Mouse (Mus musculus) forebrain, embryonic 14.5 days (tissue): Measurements from ENCODE around the gene Ppp1ca. TPM values are rescaled to one million over a fixed set of nuclear protein-coding genes. Genes with fewer than 3 reads are reported as not detected.

ENCODE experiments used
- ATAC-seq: fragments of 200-750 bp; cut with Nextera tagmentation; 2 replicates; pipeline ENCODE4 v1.8.0; 2017; ENCODE audit warnings: mild to moderate bottlenecking, moderate library complexity
- DNase-seq: peaks from one replicate; pipeline ENCODE4 v3.0.0-alpha.2; 2015; ENCODE audit warnings: low spot score
- H3K27ac ChIP-seq: fragments of 300-500 bp; sonication (generic); 2 replicates; pipeline ENCODE4 v1.5.1; 2014; ENCODE audit warnings: low read depth, mild to moderate bottlenecking, control low read depth, low read length, moderate library complexity
- H3K27me3 ChIP-seq: fragments of 300-500 bp; sonication (generic); replicated peaks from 2 replicates; pipeline ENCODE4 v1.6.1; 2014; ENCODE audit warnings: low read length, control low read depth, mixed read lengths; ENCODE audit not compliant: control insufficient read depth, insufficient read depth
- H3K36me3 ChIP-seq: fragments of 300-500 bp; sonication (generic); 2 replicates; pipeline ENCODE4 v1.6.1; 2014; ENCODE audit warnings: low read length, control low read depth; ENCODE audit not compliant: control insufficient read depth, insufficient read depth
- H3K4me1 ChIP-seq: fragments of 300-500 bp; sonication (generic); 2 replicates; pipeline ENCODE4 v1.6.1; 2014; ENCODE audit warnings: antibody characterized with exemption, low read length, control low read depth; ENCODE audit not compliant: control insufficient read depth, insufficient read depth
- H3K4me2 ChIP-seq: fragments of 300-500 bp; sonication (generic); 2 replicates; pipeline ENCODE4 v1.6.1; 2014; ENCODE audit warnings: mild to moderate bottlenecking, control low read depth, low read length
- H3K4me3 ChIP-seq: fragments of 300-500 bp; sonication (generic); 2 replicates; pipeline ENCODE4 v1.5.1; 2014; ENCODE audit warnings: low read depth, low read length, control low read depth
- H3K9ac ChIP-seq: fragments of 300-500 bp; sonication (generic); 2 replicates; pipeline ENCODE4 v1.6.1; 2014; ENCODE audit warnings: mild to moderate bottlenecking, low read length, control low read depth, moderate library complexity
- H3K9me3 ChIP-seq: fragments of 300-500 bp; sonication (generic); replicated peaks from 2 replicates; pipeline ENCODE4 v1.6.1; 2016; ENCODE audit warnings: low read length, control low read depth, mixed read lengths; ENCODE audit not compliant: control insufficient read depth
- WGBS: fragments of 180-500 bp; shearing (Covaris S2); extraction: QIAGEN DNeasy Blood & Tissue Kit; methylation state at CpG from one replicate; pipeline ENCODE4 v1.1.7; 2014; 5-methylcytosine and 5-hydroxymethylcytosine counted together
- polyA plus RNA-seq: library from polyadenylated mRNA; unstranded; fragments of >200 nt; fragmentation: Nextera tagmentation; extraction: Ambion mirVana; gene quantifications from 2 replicates; pipeline ENCODE4 v1.2.1, GENCODE M21; 2014

Ppp1ca gene
- polyA plus RNA-seq, 1 experiment from 2014 or later: 689 TPM

GRCm38 (mm10) chr19:4163543-4163887 lies 28.4 kb upstream of the Ppp1ca start:
- peak overlapping the region; percentile 97 for H3K4me2 ChIP-seq
- peaks cover 25% of the 10 kb centered on the region for H3K36me3 ChIP-seq
- WGBS: 31% methylated on average over 4 of the region's 4 CpGs
- no peaks in the 10 kb centered on the region for H3K9me3 ChIP-seq
- H3K4me3 ChIP-seq: peak overlapping the region; percentile 68
- H3K9ac ChIP-seq: peak overlapping the region; percentile 74
- peaks cover 10% of the 10 kb centered on the region for H3K4me1 ChIP-seq
- ATAC-seq (peak; percentile 30; the same call in 1 of the 2 replicates), DNase-seq (no peak)
- peak overlapping the region; percentile 80 for H3K27ac ChIP-seq
- no peaks in the 10 kb centered on the region for H3K27me3 ChIP-seq

DNA sequence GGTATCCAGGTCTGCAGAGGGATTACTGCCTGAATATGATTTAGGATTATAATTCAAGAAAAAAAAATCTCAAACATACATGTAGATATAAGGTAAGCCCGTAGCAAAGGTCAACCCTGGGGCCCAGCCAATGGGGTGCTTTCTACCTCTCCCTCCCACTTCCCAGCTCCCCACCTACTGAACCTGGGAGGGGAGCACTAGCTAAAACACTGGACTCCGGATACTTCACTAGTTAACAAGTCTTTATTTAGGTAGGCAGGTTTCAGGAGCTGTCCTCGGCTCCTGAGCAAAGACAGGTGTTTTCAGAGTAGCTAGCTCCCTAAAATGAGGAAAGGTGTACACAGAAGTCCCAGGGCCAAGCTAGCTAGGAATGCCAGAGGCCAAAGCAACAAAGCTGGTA lies 27.8 kb upstream of the Ppp1ca start:
- H3K27ac ChIP-seq: no peak overlapping the region
- no peak overlapping the region for H3K4me3 ChIP-seq
- H3K9ac ChIP-seq: no peak overlapping the region
- no peak overlapping the region for H3K4me2 ChIP-seq
- H3K4me1 ChIP-seq: peaks cover 10% of the 10 kb centered on the region
- H3K27me3 ChIP-seq: no peaks in the 10 kb centered on the region
- 81% methylated on average over 3 of the region's 3 CpGs for WGBS
- H3K36me3 ChIP-seq: peaks cover 19% of the 10 kb centered on the region
- no peaks in the 10 kb centered on the region for H3K9me3 ChIP-seq
- ATAC-seq (no peak), DNase-seq (no peak)

- peaks cover 14% of the 10 kb centered on the region for H3K36me3 ChIP-seq
- no peak overlapping the region for H3K4me2 ChIP-seq
- 85% methylated on average over 2 of the region's 2 CpGs for WGBS
- H3K27ac ChIP-seq: no peak overlapping the region
- H3K9me3 ChIP-seq: no peaks in the 10 kb centered on the region
- DNase-seq (no peak), ATAC-seq (no peak)
- H3K4me1 ChIP-seq: peaks cover 10% of the 10 kb centered on the region
- no peak overlapping the region for H3K4me3 ChIP-seq
- H3K27me3 ChIP-seq: no peaks in the 10 kb centered on the region
- H3K9ac ChIP-seq: no peak overlapping the region
These were observed 27.1 kb upstream of the Ppp1ca start for GRCm38 (mm10) chr19:4164721-4165120.

DNA sequence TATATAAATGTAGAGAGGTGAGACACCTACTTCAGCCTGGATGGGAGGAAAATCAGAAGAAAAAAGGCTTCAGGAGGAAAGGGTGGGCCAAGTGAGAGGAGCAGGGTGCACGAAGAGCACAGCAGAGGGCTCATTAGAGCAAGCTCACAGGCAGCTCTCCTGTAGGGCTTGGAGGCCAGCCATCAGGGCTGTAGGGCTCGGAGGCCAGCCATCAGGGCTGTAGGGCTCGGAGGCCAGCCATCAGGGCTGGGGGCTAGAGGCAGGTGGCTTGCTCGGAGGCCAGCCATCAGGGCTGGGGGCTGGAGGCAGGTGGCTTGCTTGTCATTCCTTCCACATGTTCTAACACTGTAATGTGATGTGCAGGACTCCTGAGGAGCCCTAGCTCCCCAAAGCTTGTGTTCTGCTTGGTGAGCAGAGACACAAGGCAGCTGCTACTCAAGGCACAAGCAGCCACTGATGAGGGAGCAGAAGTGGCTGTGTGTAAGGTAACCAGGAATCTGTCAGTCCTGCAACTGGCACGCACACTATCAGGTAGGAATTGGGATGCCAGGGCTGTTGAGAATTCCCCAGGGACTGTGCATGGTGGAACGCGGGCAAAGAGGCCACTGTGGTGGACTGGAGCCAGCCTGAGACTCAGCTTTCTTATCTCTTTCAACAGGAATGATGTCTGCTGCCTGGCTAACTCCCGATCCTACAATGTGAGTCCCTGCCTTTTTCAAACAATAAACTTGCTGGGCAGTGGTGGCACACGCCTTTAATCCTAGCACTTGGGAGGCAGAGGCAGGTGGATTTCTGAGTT lies 25.0 kb upstream of the Ppp1ca start:
- H3K9ac ChIP-seq: no peak overlapping the region
- WGBS: 80% methylated on average over 9 of the region's 9 CpGs
- no peaks in the 10 kb centered on the region for H3K36me3 ChIP-seq
- H3K27ac ChIP-seq: no peak overlapping the region
- ATAC-seq: no peak
- H3K4me3 ChIP-seq: no peak overlapping the region
- no peak overlapping the region for H3K4me2 ChIP-seq
- H3K4me1 ChIP-seq: peaks cover 10% of the 10 kb centered on the region
- no peak for DNase-seq
- no peaks in the 10 kb centered on the region for H3K9me3 ChIP-seq
- H3K27me3 ChIP-seq: no peaks in the 10 kb centered on the region

GRCm38 (mm10) chr19:4169378-4169784 lies 22.5 kb upstream of the Ppp1ca start:
- H3K9me3 ChIP-seq: no peaks in the 10 kb centered on the region
- H3K4me3 ChIP-seq: peak overlapping the region; percentile 36
- WGBS: under 1% methylated on average over 42 of the region's 43 CpGs
- peak overlapping the region; percentile 78 for H3K9ac ChIP-seq
- ATAC-seq: peak; percentile 97
- H3K27me3 ChIP-seq: no peaks in the 10 kb centered on the region
- peak overlapping the region; percentile 74 for H3K4me2 ChIP-seq
- peak; percentile 99 for DNase-seq
- H3K4me1 ChIP-seq: no peaks in the 10 kb centered on the region
- no peaks in the 10 kb centered on the region for H3K36me3 ChIP-seq
- peak overlapping the region; percentile 86 for H3K27ac ChIP-seq

DNA sequence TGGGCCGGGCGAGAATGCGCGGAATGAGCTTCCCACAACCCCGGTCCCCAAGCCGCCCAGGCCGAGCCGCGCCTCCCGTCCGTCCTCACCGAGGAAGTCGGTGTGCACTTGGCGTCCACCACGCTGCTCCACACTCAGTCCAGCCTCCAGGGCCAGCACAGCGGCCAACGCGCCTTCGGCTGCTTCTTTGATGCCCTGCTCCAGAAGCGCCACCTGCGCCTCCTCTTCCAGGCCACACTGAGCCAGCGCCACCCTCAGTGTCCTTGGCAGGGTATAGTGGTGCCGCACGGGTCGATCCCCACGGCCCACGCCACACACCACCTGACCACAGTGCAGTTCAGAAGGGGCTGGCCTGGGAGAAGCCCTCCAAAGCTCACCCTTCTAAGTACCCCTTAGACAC lies 22.1 kb upstream of the Ppp1ca start:
- peak overlapping the region; percentile 74 for H3K4me2 ChIP-seq
- peak overlapping the region; percentile 86 for H3K27ac ChIP-seq
- peak overlapping the region; percentile 36 for H3K4me3 ChIP-seq
- H3K4me1 ChIP-seq: no peaks in the 10 kb centered on the region
- 3% methylated on average over 27 of the region's 27 CpGs for WGBS
- no peaks in the 10 kb centered on the region for H3K9me3 ChIP-seq
- DNase-seq: no peak
- ATAC-seq: peak; percentile 41; the same call in 1 of the 2 replicates
- H3K27me3 ChIP-seq: no peaks in the 10 kb centered on the region
- H3K36me3 ChIP-seq: no peaks in the 10 kb centered on the region
- peak overlapping the region; percentile 78 for H3K9ac ChIP-seq

- H3K9ac ChIP-seq: no peak overlapping the region
- DNase-seq (no peak), ATAC-seq (no peak)
- H3K4me1 ChIP-seq: peaks cover 7% of the 10 kb centered on the region
- H3K36me3 ChIP-seq: no peaks in the 10 kb centered on the region
- H3K27me3 ChIP-seq: no peaks in the 10 kb centered on the region
- no peak overlapping the region for H3K27ac ChIP-seq
- no peak overlapping the region for H3K4me2 ChIP-seq
- no peaks in the 10 kb centered on the region for H3K9me3 ChIP-seq
- 90% methylated on average over 10 of the region's 10 CpGs for WGBS
- no peak overlapping the region for H3K4me3 ChIP-seq
These were observed 21.0 kb upstream of the Ppp1ca start for GRCm38 (mm10) chr19:4170723-4171392.

DNA sequence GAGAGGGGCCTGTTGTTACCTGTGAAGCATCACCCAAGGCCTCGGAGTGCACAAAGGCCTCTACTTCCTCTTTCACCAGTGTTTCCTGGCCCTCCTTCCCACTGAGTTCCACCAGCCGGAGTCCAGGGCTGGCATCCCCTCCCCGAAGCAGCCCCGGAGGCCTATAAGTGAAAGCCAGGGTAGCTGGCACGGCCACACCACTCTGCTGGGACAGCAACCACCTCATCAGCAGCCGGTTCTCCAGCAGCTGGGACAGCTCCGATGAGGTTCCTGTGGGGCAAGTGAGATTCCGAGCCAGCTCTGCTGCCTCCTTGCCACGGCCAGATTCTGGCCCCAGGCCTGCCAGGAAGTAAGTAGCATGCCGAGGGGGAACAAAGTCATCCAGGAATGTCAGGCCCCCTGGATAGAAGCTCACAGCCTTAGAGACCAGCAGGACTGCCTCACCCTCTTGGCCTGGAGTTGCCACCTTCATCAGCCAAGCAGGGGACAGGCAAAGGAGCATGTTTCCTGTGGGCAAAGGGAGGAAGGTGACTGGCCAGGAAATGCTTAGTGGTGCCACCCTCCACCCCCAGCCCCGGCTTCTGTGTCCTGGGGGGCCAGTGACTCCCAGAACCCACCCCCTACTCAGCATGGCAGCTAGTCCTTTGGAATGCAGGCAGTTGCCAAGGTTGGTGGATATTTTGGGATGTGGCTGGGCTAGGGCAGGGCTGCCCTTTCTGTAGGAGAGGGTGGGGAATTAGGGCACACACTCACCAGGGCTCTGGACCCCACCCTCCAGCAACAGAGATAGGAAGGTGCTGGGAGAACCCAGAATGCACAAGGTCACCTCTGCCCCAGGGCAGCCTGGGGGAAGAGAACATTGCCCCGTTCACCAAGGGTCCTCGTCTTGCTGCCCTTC lies 20.2 kb upstream of the Ppp1ca start:
- Histone ChIP-seq H3K27me3 (no peaks in the 10 kb centered on the region), H3K4me3 (no peak overlapping the region), H3K27ac (no peak overlapping the region), H3K9me3 (no peaks in the 10 kb centered on the region), H3K4me2 (no peak overlapping the region), H3K9ac (0 out of 2 replicates have a peak overlapping the region, but pooled peaks have one; percentile 21), H3K36me3 (no peaks in the 10 kb centered on the region), H3K4me1 (peaks cover 7% of the 10 kb centered on the region)
- no peak for DNase-seq
- no peak for ATAC-seq
- 73% methylated on average over 13 of the region's 13 CpGs for WGBS
